Mouse (Mus musculus) kidney, postnatal 14 days (tissue): ENCODE results near the gene Pabpc5.
A peak's percentile ranks its signal among the peaks of the same experiment; 100 is the strongest.

ENCODE experiments used
- DNase-seq: peaks from one replicate; pipeline ENCODE4 v3.0.0; 2022; ENCODE audit warnings: mixed read lengths

Gene Pabpc5

DNA sequence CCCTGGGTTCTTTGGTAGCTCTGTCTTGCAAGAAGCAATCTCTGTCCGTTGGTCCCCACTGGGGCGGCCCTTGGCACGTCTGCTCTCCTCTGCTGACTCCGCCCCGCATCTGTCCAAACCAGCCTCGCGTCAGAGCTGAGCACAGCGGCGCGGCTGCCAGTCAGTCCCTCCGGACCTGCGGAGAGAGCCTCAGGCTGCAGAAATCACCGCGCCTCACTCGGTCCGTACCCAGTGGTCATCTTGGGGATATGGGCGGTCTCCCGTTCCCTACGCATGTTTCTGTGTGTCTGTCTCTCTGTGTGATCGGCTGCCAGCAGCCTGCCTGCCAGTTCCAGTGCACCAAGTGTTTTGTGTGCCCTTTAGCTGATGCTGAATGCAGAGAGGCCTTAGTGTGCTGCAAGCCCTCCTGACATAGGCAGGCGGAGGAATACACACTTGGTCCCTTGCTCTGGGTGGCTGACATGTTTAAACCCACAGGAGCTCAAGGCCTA, at the start of gene Pabpc5:
Gene Pabpc5 (plus strand): TSS at position 116 of the 491 bp plus-strand sequence.
- peak; percentile 26 for DNase-seq

DNA sequence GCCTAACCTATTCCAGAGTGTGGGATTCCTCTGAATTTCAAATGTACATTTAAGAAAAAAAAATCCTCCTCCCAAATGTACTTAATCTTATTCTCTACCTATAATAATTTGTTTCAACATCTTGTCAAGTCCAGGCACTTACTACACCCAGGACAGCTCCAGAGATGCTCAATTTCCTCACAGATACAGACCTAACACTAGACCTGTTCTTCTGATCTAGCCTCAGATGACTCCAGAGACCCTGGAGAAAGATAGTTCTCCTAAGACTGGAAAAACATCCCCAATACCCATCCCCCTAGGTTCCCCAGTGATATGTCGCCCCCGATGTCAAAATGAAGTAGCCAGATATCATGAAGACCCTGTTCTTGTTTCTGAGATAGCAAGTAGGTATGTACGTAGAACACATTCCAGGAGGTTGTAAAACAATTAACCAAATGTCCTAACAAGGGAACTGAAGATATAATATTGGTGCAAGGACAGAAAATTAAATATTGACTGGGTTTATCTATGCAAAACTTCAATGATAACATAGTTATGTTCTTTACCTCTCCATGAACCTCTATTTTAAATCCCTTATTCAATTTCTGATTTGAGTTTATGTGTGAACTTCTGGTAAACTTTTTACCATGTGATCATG, 39.9 kb upstream of the Pabpc5 start:
- no peak for DNase-seq

DNA sequence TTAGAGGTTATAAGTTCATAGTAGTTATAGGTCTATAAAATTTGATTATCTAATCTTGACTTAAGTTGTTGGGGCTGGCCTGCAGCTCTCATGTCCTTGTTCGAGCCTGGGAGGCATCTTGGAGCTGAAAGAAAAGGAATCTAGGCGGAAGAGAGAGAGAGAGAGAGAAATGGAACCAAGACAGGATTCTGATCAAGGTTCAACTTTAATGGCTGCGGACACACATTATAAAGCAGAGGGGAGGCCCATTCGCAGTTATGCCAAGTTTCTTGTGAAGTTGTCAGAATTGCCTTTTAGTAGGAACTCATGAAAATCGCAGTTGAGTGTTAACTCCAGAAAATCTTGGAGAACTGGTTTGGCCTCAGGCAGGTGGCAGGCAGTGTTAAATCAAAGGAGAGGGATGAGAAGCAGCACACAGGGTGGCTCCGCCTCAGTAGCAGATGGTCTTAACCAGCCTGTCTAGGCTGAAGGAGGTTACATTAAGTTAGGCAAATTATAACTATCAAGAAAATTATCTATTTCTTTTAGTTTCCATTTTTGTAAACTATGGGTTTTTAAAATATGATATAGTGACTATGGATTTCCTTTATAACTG, 38.6 kb upstream of the Pabpc5 start:
- DNase-seq = no peak

DNA sequence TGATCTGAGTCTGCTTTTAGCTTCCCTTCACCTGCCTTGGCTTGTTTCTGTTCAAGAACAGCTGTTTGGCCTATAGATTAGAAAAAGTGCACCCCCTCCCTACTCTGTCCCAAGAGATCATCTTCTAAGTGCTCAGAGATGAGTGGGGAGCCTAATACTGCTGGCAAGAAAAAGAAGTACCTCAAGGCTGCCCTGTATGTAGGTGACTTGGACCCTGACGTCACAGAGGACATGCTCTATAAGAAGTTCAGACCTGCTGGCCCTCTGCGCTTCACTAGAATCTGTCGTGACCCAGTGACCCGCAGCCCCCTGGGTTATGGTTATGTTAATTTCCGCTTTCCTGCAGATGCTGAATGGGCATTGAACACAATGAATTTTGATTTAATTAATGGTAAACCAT, 856 bp downstream of the Pabpc5 start:
- no peak for DNase-seq
